Mouse (Mus musculus) CH12.LX (cell line): ENCODE measurements at regions not wholly inside any gene's neighbourhood (a gene's known extent, or its start where the extent isn't known, plus 50 kb on each side); places are given as distances from the start of the nearest gene placed in this dataset.

Experiments
- DNase-seq: peaks from one replicate; pipeline ENCODE4 v3.0.0-alpha.2; 2013; ENCODE audit errors: extremely low read depth
- H3K27ac ChIP-seq: 2 replicates; pipeline ENCODE4 v1.5.1; 2012; ENCODE audit warnings: low read depth, mild to moderate bottlenecking, control low read depth, moderate library complexity; ENCODE audit not compliant: insufficient read depth
- H3K27me3 ChIP-seq: replicated peaks from 2 replicates; pipeline ENCODE3; 2012; ENCODE audit warnings: inconsistent platforms
- H3K36me3 ChIP-seq, 2 experiments: replicated peaks in 1 of 2; 2 replicates each; pipeline versions ENCODE3 to v1.6.1; 2012; ENCODE audit warnings: inconsistent platforms in 1 of 2, low read length in 1 of 2, mild to moderate bottlenecking in 1 of 2, mixed read lengths in 1 of 2, moderate library complexity in 1 of 2; ENCODE audit not compliant: control insufficient read depth in 1 of 2, insufficient read depth in 1 of 2
- H3K4me1 ChIP-seq, 2 experiments: 2 replicates each; pipeline ENCODE4 v1.6.1; 2012; ENCODE audit warnings: inconsistent platforms in 1 of 2, moderate library complexity in 1 of 2; ENCODE audit not compliant: insufficient read depth in 2 of 2, control insufficient read depth in 1 of 2
- H3K4me2 ChIP-seq: 2 replicates; pipeline ENCODE4 v1.6.1; 2012; ENCODE audit warnings: low read depth, mild to moderate bottlenecking, control low read depth; ENCODE audit not compliant: poor library complexity, insufficient read depth, severe bottlenecking
- H3K4me3 ChIP-seq, 3 experiments: fragments of 150-350 bp in 1 of 3; sonication (generic) in 1 of 3; replicated peaks in 1 of 3; 2 replicates each; pipeline versions ENCODE3 to v1.5.1; 2011 to 2012; ENCODE audit warnings: low read depth in 2 of 3, low read length in 2 of 3, mild to moderate bottlenecking in 2 of 3, moderate library complexity in 2 of 3, control low read depth in 1 of 3, improper control_type of control experiment in 1 of 3, inconsistent platforms in 1 of 3, mixed read lengths in 1 of 3; ENCODE audit not compliant: poor library complexity in 1 of 3
- H3K79me2 ChIP-seq: replicated peaks from 2 replicates; pipeline ENCODE4 v1.6.1; 2012; ENCODE audit warnings: mild to moderate bottlenecking, moderate library complexity; ENCODE audit not compliant: control insufficient read depth, poor library complexity, insufficient read depth, severe bottlenecking; ENCODE audit errors: extremely low read depth
- H3K9ac ChIP-seq: 2 replicates; pipeline ENCODE4 v1.6.1; 2012; ENCODE audit warnings: low read depth, mild to moderate bottlenecking, control low read depth, moderate library complexity; ENCODE audit not compliant: insufficient read depth
- H3K9me3 ChIP-seq: replicated peaks from 2 replicates; pipeline ENCODE3; 2012; ENCODE audit warnings: low read length, inconsistent platforms, mixed read lengths
- CHD1 ChIP-seq: IDR thresholded peaks from 2 replicates; pipeline ENCODE4 v1.6.1; 2012; ENCODE audit warnings: low read depth, low read length, improper control_type of control experiment, inconsistent platforms
- CHD2 ChIP-seq: IDR thresholded peaks from 2 replicates; pipeline ENCODE4 v1.6.1; 2011; ENCODE audit warnings: low read length, improper control_type of control experiment
- CTCF ChIP-seq, 2 experiments: IDR thresholded peaks in 1 of 2; conservative IDR thresholded peaks in 1 of 2; 2 replicates each; pipeline ENCODE4 v1.5.1; 2011 to 2012; ENCODE audit warnings: low read depth in 2 of 2, low read length in 2 of 2, improper control_type of control experiment in 1 of 2, inconsistent platforms in 1 of 2, mild to moderate bottlenecking in 1 of 2, moderate library complexity in 1 of 2
- EP300 ChIP-seq: IDR thresholded peaks from 2 replicates; pipeline ENCODE4 v1.6.1; 2011; ENCODE audit warnings: low read length, improper control_type of control experiment
- ETS1 ChIP-seq: conservative IDR thresholded peaks from 2 replicates; pipeline ENCODE4 v1.6.1; 2012; ENCODE audit warnings: low read depth, mild to moderate bottlenecking, inconsistent platforms, low read length, improper control_type of control experiment, moderate library complexity
- HCFC1 ChIP-seq: IDR thresholded peaks from 2 replicates; pipeline ENCODE4 v1.6.1; 2012; ENCODE audit warnings: low read depth, mild to moderate bottlenecking, inconsistent platforms, low read length, improper control_type of control experiment
- IRF4 ChIP-seq: IDR thresholded peaks from 2 replicates; pipeline ENCODE4 v1.6.1; 2014; ENCODE audit warnings: low read depth, mild to moderate bottlenecking, inconsistent platforms, low read length, improper control_type of control experiment
- JUN ChIP-seq: IDR thresholded peaks from 2 replicates; pipeline ENCODE4 v1.6.1; 2011; ENCODE audit warnings: low read depth, mild to moderate bottlenecking, low read length, improper control_type of control experiment, moderate library complexity; ENCODE audit not compliant: insufficient read depth
- JUND ChIP-seq: conservative IDR thresholded peaks from 2 replicates; pipeline ENCODE4 v1.6.1; 2011; ENCODE audit warnings: low read depth, low read length, improper control_type of control experiment
- MAFK ChIP-seq: IDR thresholded peaks from 2 replicates; pipeline ENCODE4 v1.6.1; 2011; ENCODE audit warnings: low read length, improper control_type of control experiment; ENCODE audit not compliant: insufficient replicate concordance
- MAX ChIP-seq: IDR thresholded peaks from 2 replicates; pipeline ENCODE4 v1.6.1; 2011; ENCODE audit warnings: low read length, improper control_type of control experiment
- MAZ ChIP-seq: IDR thresholded peaks from 2 replicates; pipeline ENCODE4 v1.6.1; 2012; ENCODE audit warnings: low read depth, mild to moderate bottlenecking, inconsistent platforms, low read length, improper control_type of control experiment, moderate library complexity
- MEF2A ChIP-seq: IDR thresholded peaks from 2 replicates; pipeline ENCODE4 v1.6.1; 2014; ENCODE audit warnings: low read depth, mild to moderate bottlenecking, inconsistent platforms, low read length, improper control_type of control experiment, borderline replicate concordance
- NELFE ChIP-seq: IDR thresholded peaks from 2 replicates; pipeline ENCODE4 v1.6.1; 2011; ENCODE audit warnings: low read depth, low read length, improper control_type of control experiment
- NRF1 ChIP-seq: IDR thresholded peaks from 2 replicates; pipeline ENCODE4 v1.6.1; 2014; ENCODE audit warnings: low read depth, mild to moderate bottlenecking, inconsistent platforms, low read length, improper control_type of control experiment, moderate library complexity
- POLR2A ChIP-seq: IDR thresholded peaks from 2 replicates; pipeline ENCODE4 v1.6.1; 2011; ENCODE audit warnings: low read depth, mild to moderate bottlenecking, improper control_type of control experiment, low read length
- POLR2AphosphoS2 ChIP-seq: IDR thresholded peaks from 2 replicates; pipeline ENCODE4 v1.6.1; 2011; ENCODE audit warnings: low read depth, low read length, improper control_type of control experiment
- RCOR1 ChIP-seq: conservative IDR thresholded peaks from 2 replicates; pipeline ENCODE4 v1.6.1; 2012; ENCODE audit warnings: low read depth, mild to moderate bottlenecking, inconsistent platforms, low read length, improper control_type of control experiment
- SIN3A ChIP-seq: IDR thresholded peaks from 2 replicates; pipeline ENCODE4 v1.6.1; 2012; ENCODE audit warnings: low read length, improper control_type of control experiment, inconsistent platforms
- SMC3 ChIP-seq: IDR thresholded peaks from 2 replicates; pipeline ENCODE4 v1.6.1; 2011; ENCODE audit warnings: low read depth, low read length, improper control_type of control experiment
- TBP ChIP-seq: conservative IDR thresholded peaks from 2 replicates; pipeline ENCODE4 v1.6.1; 2011; ENCODE audit warnings: low read depth, low read length, improper control_type of control experiment
- USF2 ChIP-seq: conservative IDR thresholded peaks from 2 replicates; pipeline ENCODE4 v1.6.1; 2011; ENCODE audit warnings: low read depth, low read length, improper control_type of control experiment
- ZC3H11A ChIP-seq: IDR thresholded peaks from 2 replicates; pipeline ENCODE4 v1.6.1; 2012; ENCODE audit warnings: low read depth, mild to moderate bottlenecking, inconsistent platforms, low read length, improper control_type of control experiment
- ZKSCAN1 ChIP-seq: IDR thresholded peaks from 2 replicates; pipeline ENCODE4 v1.6.1; 2012; ENCODE audit warnings: low read depth, inconsistent platforms, low read length, improper control_type of control experiment, borderline replicate concordance
- ZMIZ1 ChIP-seq: IDR thresholded peaks from 2 replicates; pipeline ENCODE4 v1.6.1; 2012; ENCODE audit warnings: low read depth, mild to moderate bottlenecking, inconsistent platforms, low read length, improper control_type of control experiment
- ZNF384 ChIP-seq: IDR thresholded peaks from 2 replicates; pipeline ENCODE4 v1.6.1; 2012; ENCODE audit warnings: low read depth, low read length, improper control_type of control experiment, inconsistent platforms
- dilution Hi-C: fragments of 300-500 bp; cut with MboI; formaldehyde crosslinking; loops from 2 replicates; pipeline ENCODE4 v1.14.3; 2020; ENCODE audit warnings: low sequenced_read_pairs; ENCODE audit not compliant: extremely low pct_unique_long_range_greater_than_20kb, extremely low pct_ligation_motif_present
- in situ Hi-C: fragments of 300-500 bp; cut with MboI; formaldehyde crosslinking; loops from 3 replicates; pipeline ENCODE4 v1.14.3; 2019; ENCODE audit warnings: low sequenced_read_pairs, low pct_ligation_motif_present, low pct_unique_long_range_greater_than_20kb, mixed read lengths

DNA sequence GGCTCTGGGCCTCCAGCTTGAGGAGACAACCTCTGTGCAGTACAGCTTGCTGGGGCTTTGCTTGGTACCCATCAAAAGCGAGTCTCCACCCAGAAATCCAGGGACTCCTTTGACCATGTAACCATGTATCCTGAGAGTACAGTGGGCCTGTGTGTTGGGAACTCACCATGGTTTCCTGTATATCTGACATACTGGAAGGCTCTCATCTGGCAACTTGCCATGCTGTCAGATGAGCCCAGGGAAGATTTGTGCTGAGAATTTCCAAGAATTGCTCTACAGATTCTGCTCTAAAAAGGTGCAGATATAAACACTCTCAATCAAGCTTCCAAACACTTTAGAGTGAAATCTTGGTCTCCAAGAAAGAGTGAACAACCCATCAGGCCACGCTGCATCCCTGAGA is 56.7 kb upstream of the Adgra1 start:
- no peak for DNase-seq
- no peaks in the 10 kb centered on the region for H3K9me3 ChIP-seq
- H3K4me2 ChIP-seq = no peak overlapping the region
- no peak overlapping the region for H3K27ac ChIP-seq
- dilution Hi-C loops = no loop called here
- TF ChIP-seq POLR2A (no peak), MAX (no peak), CHD1 (no peak), ZNF384 (no peak), CTCF (conservative IDR thresholded peaks at IDR 0.05 in 1 of 2, IDR thresholded peaks at IDR 0.05 in 1 of 2; ENCODE audit: low read depth in 2 of 2, low read length in 2 of 2) (no peak)
- no peaks in the 10 kb centered on the region for H3K79me2 ChIP-seq
- H3K27me3 ChIP-seq = no peaks in the 10 kb centered on the region
- H3K4me1 ChIP-seq = peaks cover 0 to 5% of the 10 kb centered on the region in 2 experiments; a peak in 3 of 4 replicates
- no peak overlapping the region for H3K4me3 ChIP-seq
- in situ Hi-C loops = no loop called here
- no peak overlapping the region for H3K9ac ChIP-seq
- H3K36me3 ChIP-seq = no peaks in the 10 kb centered on the region

DNA sequence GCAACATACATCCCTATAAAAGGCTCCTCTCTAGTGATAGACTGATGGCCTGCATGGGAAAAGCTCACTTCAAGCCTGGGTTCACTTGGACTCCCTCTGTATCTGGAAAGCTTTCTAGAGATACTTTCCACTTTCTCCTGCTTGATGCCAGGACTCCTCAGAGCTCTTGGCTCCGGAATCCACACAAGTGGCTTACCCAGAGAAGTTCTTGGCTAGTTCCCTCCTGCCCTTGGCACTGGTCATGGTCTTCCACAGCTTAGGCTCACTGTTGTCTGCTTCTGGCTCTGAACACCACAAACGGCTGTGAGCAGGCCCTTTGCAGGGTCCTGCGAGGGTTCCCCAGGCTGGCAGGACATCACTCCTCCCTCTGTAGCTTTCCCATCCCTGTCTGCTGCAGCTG is 54.1 kb upstream of the Adgra1 start:
- dilution Hi-C loops = no loop called here
- no peak overlapping the region for H3K9ac ChIP-seq
- no peaks in the 10 kb centered on the region for H3K9me3 ChIP-seq
- H3K79me2 ChIP-seq = no peaks in the 10 kb centered on the region
- peaks cover 0 to 6% of the 10 kb centered on the region in 2 experiments; a peak in 3 of 4 replicates for H3K4me1 ChIP-seq
- TF ChIP-seq ZMIZ1 = no peak
- TF ChIP-seq POLR2AphosphoS2 = no peak
- TF ChIP-seq IRF4 = no peak
- TF ChIP-seq JUN = no peak
- TF ChIP-seq ZC3H11A = no peak
- no peak for TF ChIP-seq JUND
- no peak for TF ChIP-seq SMC3
- DNase-seq = no peak
- H3K36me3 ChIP-seq = no peaks in the 10 kb centered on the region
- H3K27ac ChIP-seq = no peak overlapping the region
- H3K4me2 ChIP-seq = no peak overlapping the region
- in situ Hi-C loops = no loop called here
- H3K4me3 ChIP-seq = no peak overlapping the region
- no peaks in the 10 kb centered on the region for H3K27me3 ChIP-seq

DNA sequence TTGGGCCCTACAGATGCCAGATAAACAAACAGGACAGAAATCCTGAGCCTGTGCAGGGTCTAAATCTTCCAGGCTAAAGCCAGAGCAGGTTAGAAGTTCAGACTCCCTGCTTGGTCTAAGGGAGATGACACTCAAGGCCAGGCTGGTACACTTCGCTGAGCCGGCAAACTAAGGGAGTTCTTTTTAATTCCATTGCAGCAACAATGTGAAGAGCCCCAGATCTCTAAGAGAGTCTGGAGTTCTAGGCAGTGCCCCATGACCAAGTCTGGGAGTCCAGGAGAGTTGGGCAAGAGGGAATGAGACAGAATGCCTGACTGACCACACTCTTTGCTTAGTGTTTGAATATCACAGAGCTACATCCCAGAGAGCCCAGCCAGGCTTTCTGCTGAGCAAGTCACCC is 52.5 kb upstream of the Adgra1 start:
- no peak overlapping the region for H3K27ac ChIP-seq
- peaks cover 0 to 6% of the 10 kb centered on the region in 2 experiments; a peak in 3 of 4 replicates for H3K4me1 ChIP-seq
- DNase-seq = no peak
- H3K27me3 ChIP-seq = no peaks in the 10 kb centered on the region
- in situ Hi-C loops (no loop called here), dilution Hi-C loops (no loop called here)
- no peak overlapping the region for H3K4me2 ChIP-seq
- no peaks in the 10 kb centered on the region for H3K79me2 ChIP-seq
- H3K9me3 ChIP-seq = no peaks in the 10 kb centered on the region
- H3K4me3 ChIP-seq = no peak overlapping the region
- no peaks in the 10 kb centered on the region for H3K36me3 ChIP-seq
- TF ChIP-seq POLR2A (no peak), ZKSCAN1 (no peak), HCFC1 (no peak), CHD2 (no peak), POLR2AphosphoS2 (no peak), CTCF (conservative IDR thresholded peaks at IDR 0.05 in 1 of 2, IDR thresholded peaks at IDR 0.05 in 1 of 2; ENCODE audit: low read depth in 2 of 2, low read length in 2 of 2) (no peak), MEF2A (no peak), MAZ (no peak), EP300 (no peak), MAFK (no peak), NRF1 (no peak), RCOR1 (no peak), SIN3A (no peak), USF2 (no peak), JUND (no peak), NELFE (no peak), ETS1 (no peak), TBP (no peak)
- no peak overlapping the region for H3K9ac ChIP-seq
